Mouse (Mus musculus): ENCODE measurements around the gene Cbx8.
A peak's percentile ranks its signal among the peaks of the same experiment; 100 is the strongest.

Gene Cbx8

GRCm38 (mm10) chr11:119078691-119079444 lies 38.1 kb upstream of the Cbx8 start:
- DNase-seq (ENCODE audit: low spot score) = no peak

- DNase-seq (ENCODE audit: low spot score) = no peak
Measured at GRCm38 (mm10) chr11:119077755-119078154, 37.0 kb upstream of the Cbx8 start.

- peak; percentile 89 for DNase-seq (ENCODE audit: low spot score)
Measured at GRCm38 (mm10) chr11:119075805-119076204, 35.0 kb upstream of the Cbx8 start.

DNA sequence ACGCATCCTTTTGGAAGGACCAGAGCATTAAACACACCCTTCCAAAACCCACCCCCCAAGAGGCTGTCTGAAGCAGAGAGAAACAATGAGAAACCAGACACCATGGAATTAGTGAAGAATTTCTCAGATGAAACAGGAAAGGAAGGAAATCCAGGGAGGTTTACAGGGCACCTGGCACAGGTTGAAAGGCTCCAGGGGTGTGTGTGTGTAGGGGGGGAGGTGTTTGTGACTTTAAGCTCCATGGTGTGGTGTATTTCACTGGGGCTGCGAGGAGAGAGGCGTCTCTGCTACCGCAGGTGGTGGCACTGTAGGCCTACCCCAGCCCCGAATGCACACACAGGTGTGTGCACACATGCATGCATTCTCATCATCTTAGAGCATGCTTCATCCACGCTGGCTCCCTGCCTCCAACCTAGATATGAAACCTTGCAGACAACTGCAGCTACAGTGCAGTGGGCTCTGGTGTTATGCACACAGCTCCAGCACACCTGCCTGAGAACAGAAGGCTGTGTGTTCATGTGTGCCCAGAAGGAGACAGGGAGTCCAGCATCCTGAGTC lies 33.2 kb upstream of the Cbx8 start:
- no peak for DNase-seq (ENCODE audit: low spot score)

DNA sequence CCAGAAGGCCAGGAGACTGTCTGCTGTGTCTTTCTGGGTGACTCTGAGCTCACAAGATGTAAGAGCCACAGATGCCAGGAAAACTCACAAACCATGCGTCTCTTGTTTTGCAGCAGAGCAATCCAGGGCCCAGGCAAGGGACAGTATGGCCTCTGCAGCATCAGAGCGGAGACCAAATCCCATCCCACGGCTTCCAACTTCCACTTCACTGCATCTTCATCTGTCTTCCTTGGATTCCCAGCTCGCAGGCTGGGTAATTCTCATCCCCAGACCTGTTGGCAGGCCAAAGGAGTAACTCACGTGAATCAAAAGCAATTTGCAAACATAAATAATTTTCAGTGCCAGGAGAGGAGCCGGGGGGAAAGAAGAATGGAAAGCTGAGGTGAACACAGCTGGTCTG lies 32.2 kb upstream of the Cbx8 start:
- no peak for DNase-seq (ENCODE audit: low spot score)

DNA sequence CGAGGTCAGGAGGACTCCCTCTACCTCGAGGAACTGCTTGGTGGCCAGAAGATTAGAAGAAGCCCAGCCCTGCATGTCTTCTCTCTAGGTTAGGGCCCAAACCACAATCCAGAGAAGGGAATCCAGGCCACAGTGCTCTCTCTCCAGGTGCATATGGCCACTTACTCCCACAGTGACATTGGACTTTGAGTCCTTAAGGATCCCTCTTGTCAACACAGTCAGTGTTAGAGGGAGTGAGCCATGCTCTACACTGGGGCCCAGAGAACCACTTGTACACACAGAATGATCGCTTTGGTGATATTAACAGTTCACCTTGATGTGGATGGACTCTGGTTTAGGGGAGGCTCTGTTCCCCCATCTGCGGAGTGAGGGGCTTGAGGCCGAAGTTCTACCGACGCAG lies 31.5 kb upstream of the Cbx8 start:
- DNase-seq (ENCODE audit: low spot score) = no peak

- DNase-seq (ENCODE audit: low spot score) = no peak
Measured at GRCm38 (mm10) chr11:119066841-119067240, 26.1 kb upstream of the Cbx8 start.

- DNase-seq (ENCODE audit: low spot score) = no peak
Measured at GRCm38 (mm10) chr11:119059256-119059655, 18.5 kb upstream of the Cbx8 start.

- no peak for DNase-seq (ENCODE audit: low spot score)
Measured at GRCm38 (mm10) chr11:119058041-119058995, 17.5 kb upstream of the Cbx8 start.

- no peak for DNase-seq (ENCODE audit: low spot score)
Measured at GRCm38 (mm10) chr11:119057291-119057690, 16.5 kb upstream of the Cbx8 start.

- DNase-seq (ENCODE audit: low spot score) = peak; percentile 50
Measured at GRCm38 (mm10) chr11:119056301-119057211, 15.8 kb upstream of the Cbx8 start.

DNA sequence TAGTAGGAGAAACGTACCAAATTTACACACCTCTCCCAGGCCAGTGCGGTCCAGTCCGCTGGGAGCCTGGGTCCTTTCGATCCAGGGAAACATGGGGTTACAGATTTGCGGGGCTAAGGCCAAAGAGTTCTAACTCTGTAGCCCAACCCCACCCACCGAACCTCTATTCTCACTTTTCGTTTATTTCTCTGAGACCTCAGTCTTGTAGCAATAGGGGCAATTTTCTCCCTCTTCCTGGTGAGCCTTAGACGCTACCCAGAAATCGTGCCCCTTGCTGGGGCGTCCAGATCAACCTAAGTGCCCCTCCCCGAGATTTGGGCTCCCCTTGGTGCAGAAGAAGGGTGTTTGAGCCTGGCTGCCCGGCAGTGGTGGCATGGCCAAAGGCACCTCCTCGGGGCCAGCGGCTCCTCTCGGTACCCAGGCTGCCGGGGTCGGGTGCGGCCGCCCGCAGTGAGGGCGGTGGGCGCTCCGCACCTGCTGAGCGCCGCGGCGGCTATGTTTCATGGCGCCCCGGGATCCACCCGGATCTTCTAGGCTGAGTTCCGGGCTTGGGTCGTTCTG lies 14.9 kb upstream of the Cbx8 start:
- no peak for DNase-seq (ENCODE audit: low spot score)

DNA sequence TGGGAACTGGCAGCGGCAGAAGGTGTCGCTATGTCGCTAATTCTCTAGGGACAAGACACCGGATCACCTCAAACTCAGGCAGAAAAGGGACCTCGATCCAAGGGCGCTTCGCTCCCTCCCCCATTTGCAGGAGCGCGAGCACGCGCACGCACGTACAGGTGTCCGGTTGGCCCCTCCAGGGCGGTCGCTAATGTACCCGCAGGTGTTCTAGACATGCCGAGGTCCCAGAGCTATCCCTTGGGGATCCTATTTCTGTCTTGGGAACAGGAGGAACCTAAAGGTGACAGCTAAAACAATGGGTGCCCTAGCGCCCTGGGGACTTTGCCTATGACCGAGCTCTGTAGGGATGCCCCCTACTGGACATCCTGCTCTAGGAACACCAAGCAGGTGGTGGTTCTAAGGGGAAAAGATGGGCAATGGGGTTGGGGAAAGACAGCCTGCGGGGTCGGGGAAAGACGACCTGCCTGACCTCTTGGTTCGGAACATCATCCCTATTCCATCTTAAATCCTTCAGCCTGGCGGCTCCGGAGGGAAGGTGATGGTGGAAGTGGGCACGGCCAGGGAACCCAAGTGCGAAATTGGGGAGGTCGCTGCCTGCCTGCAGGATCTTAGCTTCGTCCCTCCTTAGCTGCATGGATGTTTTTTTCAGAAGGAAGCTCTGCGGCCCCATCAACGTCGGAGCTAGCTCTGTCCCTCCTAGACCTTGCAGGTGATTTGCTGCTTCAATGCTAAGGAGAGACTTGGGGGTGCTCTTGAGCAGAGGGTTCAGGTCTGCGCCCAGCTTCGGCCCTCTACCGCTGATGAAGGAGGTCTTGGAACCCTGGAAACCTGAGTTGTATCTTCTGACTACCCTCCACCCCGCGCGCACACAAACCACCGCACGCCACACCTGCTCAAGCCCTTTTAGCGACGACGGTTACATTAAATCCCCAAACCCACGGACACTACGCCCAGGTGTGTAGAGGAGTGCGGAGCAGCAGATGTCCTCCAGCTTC lies 13.9 kb upstream of the Cbx8 start:
- peak; percentile 54 for DNase-seq (ENCODE audit: low spot score)

DNA sequence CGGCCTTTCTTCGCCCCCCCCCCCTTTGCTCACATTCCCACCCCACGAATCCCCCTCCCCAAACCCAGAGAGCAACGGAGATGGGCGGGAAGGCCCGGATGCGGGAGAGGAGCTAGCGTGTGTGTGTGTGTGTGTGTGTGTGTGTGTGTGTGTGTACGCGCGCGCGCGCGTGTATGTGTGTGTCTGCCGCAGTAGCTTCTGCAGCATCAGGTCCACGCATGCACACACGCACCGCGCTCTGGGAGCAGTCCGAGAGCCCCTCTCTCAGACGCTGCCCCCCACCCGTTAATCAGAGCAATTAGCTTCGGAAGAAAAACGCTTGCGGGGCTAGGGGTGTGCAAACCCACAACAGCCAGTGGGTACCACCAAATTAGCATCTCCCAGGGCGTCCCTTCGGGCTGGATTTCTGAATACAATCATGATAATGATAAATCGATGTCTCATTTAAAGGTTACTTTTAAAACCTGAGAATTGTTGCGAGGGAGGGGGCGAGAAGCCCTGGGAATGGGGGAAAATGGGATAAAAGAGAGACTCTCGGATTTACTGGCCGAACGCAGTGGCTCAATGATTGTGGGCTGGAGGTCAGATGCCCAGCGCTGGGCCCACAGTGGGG lies 13.1 kb upstream of the Cbx8 start:
- DNase-seq (ENCODE audit: low spot score) = peak; percentile 48

GRCm38 (mm10) chr11:119053257-119053670 lies 12.5 kb upstream of the Cbx8 start:
- DNase-seq (ENCODE audit: low spot score) = peak; percentile 86

GRCm38 (mm10) chr11:119052661-119053256 lies 12.0 kb upstream of the Cbx8 start:
- DNase-seq (ENCODE audit: low spot score) = no peak

DNA sequence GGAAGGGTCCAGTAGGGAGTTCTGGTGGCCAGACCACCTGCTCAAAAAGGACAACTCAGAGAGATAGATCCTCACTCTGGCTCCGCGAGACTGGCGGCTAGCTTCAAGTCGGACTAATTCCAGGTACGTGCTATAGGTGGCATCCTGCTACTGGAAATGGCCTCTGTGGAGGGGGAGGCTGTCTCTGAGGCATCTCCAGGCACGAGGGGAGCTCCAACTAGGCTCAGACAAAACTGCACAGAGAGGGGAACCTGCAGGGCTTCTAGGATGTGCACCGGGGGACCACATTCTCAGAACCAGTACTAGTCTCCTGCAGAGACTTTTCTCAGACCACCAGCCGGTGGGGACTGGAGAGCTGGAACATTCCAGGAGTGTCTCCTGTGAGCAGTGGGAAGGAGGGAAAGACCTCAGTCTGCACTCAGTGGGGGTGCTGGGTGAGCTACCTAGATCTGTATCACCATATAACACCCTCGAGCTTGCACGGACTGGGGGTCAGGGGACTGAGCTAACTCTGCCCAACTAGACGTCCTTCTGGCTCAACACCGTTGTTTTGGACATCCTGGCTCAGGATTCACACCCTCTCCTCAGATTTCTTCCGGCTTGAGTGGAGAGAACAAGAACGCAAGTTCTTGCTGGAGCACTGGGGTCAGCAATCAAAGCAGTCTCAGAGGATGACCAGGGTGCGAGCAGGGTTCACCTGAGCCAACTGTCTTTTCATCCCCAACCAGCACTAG lies 11.3 kb upstream of the Cbx8 start:
- peak; percentile 74 for DNase-seq (ENCODE audit: low spot score)

- DNase-seq (ENCODE audit: low spot score) = no peak
Measured at GRCm38 (mm10) chr11:119051426-119051825, 10.7 kb upstream of the Cbx8 start.
